Mouse (Mus musculus): ENCODE measurements around the gene Cat. TPM values are rescaled to one million over a fixed set of nuclear protein-coding genes. Genes with fewer than 3 reads are reported as not detected.

Cat gene
- polyA plus RNA-seq, 1 experiment from 2014 or later: 89.5 TPM

GRCm38 (mm10) chr2:103493827-103494226 lies 8.9 kb upstream of the Cat start:
- no peak overlapping the region for H3K27ac ChIP-seq
- no peaks in the 10 kb centered on the region for H3K36me3 ChIP-seq
- H3K4me3 ChIP-seq: no peak overlapping the region
- 0 out of 2 replicates have a peak, but pooled peaks cover 5% of the 10 kb centered on the region for H3K4me1 ChIP-seq
- no peaks in the 10 kb centered on the region for H3K9me3 ChIP-seq
- no peaks in the 10 kb centered on the region for H3K27me3 ChIP-seq (ENCODE audit: insufficient read depth, poor library complexity, severe bottlenecking)
- no peak for DNase-seq (ENCODE audit: low spot score)
- WGBS: 68% methylated on average over 4 of the region's 4 CpGs

- Histone ChIP-seq H3K4me3 (no peak overlapping the region), H3K4me1 (0 out of 2 replicates have a peak, but pooled peaks cover 5% of the 10 kb centered on the region), H3K27me3 (ENCODE audit: insufficient read depth, poor library complexity, severe bottlenecking) (no peaks in the 10 kb centered on the region), H3K36me3 (no peaks in the 10 kb centered on the region), H3K9me3 (no peaks in the 10 kb centered on the region), H3K27ac (no peak overlapping the region)
- DNase-seq (ENCODE audit: low spot score): no peak
- 80% methylated on average over 4 of the region's 4 CpGs for WGBS
Observed at GRCm38 (mm10) chr2:103492526-103492925, 7.6 kb upstream of the Cat start.

- WGBS: 25% methylated on average over 5 of the region's 5 CpGs
- Histone ChIP-seq H3K36me3 (no peaks in the 10 kb centered on the region), H3K4me1 (peaks cover 14% of the 10 kb centered on the region), H3K4me3 (peak overlapping the region; percentile 83), H3K9me3 (no peaks in the 10 kb centered on the region), H3K27ac (peak overlapping the region; percentile 96), H3K27me3 (ENCODE audit: insufficient read depth, poor library complexity, severe bottlenecking) (no peaks in the 10 kb centered on the region)
- DNase-seq (ENCODE audit: low spot score): no peak
Observed at GRCm38 (mm10) chr2:103483986-103484520, 907 bp downstream of the Cat start.

- H3K36me3 ChIP-seq: no peaks in the 10 kb centered on the region
- H3K27ac ChIP-seq: 0 out of 2 replicates have a peak overlapping the region, but pooled peaks have one; percentile 32
- no peaks in the 10 kb centered on the region for H3K27me3 ChIP-seq (ENCODE audit: insufficient read depth, poor library complexity, severe bottlenecking)
- peaks cover 14% of the 10 kb centered on the region for H3K4me1 ChIP-seq
- H3K4me3 ChIP-seq: peak overlapping the region; percentile 83
- no peaks in the 10 kb centered on the region for H3K9me3 ChIP-seq
- DNase-seq (ENCODE audit: low spot score): no peak
- 55% methylated on average over 7 of the region's 7 CpGs for WGBS
Observed at GRCm38 (mm10) chr2:103483289-103483985, 1.5 kb downstream of the Cat start.

GRCm38 (mm10) chr2:103481314-103482231 lies 3.4 kb downstream of the Cat start:
- H3K27me3 ChIP-seq (ENCODE audit: insufficient read depth, poor library complexity, severe bottlenecking): no peaks in the 10 kb centered on the region
- no peaks in the 10 kb centered on the region for H3K36me3 ChIP-seq
- peaks cover 16% of the 10 kb centered on the region for H3K4me1 ChIP-seq
- H3K9me3 ChIP-seq: no peaks in the 10 kb centered on the region
- DNase-seq (ENCODE audit: low spot score): no peak
- WGBS: 78% methylated on average over 11 of the region's 11 CpGs
- no peak overlapping the region for H3K27ac ChIP-seq
- H3K4me3 ChIP-seq: no peak overlapping the region

- Histone ChIP-seq H3K27ac (peak overlapping the region; percentile 26; the same call in 1 of the 2 replicates), H3K27me3 (ENCODE audit: insufficient read depth, poor library complexity, severe bottlenecking) (no peaks in the 10 kb centered on the region), H3K4me1 (peaks cover 18% of the 10 kb centered on the region), H3K36me3 (0 out of 2 replicates have a peak, but pooled peaks cover under 1% of the 10 kb centered on the region), H3K4me3 (no peak overlapping the region), H3K9me3 (no peaks in the 10 kb centered on the region)
- DNase-seq (ENCODE audit: low spot score): no peak
- 90% methylated on average over 4 of the region's 4 CpGs for WGBS
Observed at GRCm38 (mm10) chr2:103480871-103481270, 4.1 kb downstream of the Cat start.

GRCm38 (mm10) chr2:103480240-103480639 lies 4.7 kb downstream of the Cat start:
- peak overlapping the region; percentile 26; the same call in 1 of the 2 replicates for H3K27ac ChIP-seq

GRCm38 (mm10) chr2:103478326-103478725 lies 6.6 kb downstream of the Cat start:
- Histone ChIP-seq H3K4me1 (peaks cover 8% of the 10 kb centered on the region; the same call in 1 of the 2 replicates), H3K36me3 (peaks cover 26% of the 10 kb centered on the region), H3K27me3 (ENCODE audit: insufficient read depth, poor library complexity, severe bottlenecking) (no peaks in the 10 kb centered on the region), H3K4me3 (no peak overlapping the region), H3K9me3 (no peaks in the 10 kb centered on the region), H3K27ac (no peak overlapping the region)
- 93% methylated on average over 3 of the region's 3 CpGs for WGBS
- DNase-seq (ENCODE audit: low spot score): no peak

More at GRCm38 (mm10) chr2:103480240-103480639, 4.7 kb downstream of the Cat start:
- WGBS: 79% methylated on average over 8 of the region's 8 CpGs
- Histone ChIP-seq H3K9me3 (no peaks in the 10 kb centered on the region), H3K27me3 (ENCODE audit: insufficient read depth, poor library complexity, severe bottlenecking) (no peaks in the 10 kb centered on the region), H3K4me3 (no peak overlapping the region), H3K36me3 (peaks cover 6% of the 10 kb centered on the region), H3K4me1 (peaks cover 18% of the 10 kb centered on the region)
- DNase-seq (ENCODE audit: low spot score): no peak

- DNase-seq (ENCODE audit: low spot score): no peak
- Histone ChIP-seq H3K4me3 (no peak overlapping the region), H3K4me1 (0 out of 2 replicates have a peak, but pooled peaks cover 6% of the 10 kb centered on the region), H3K36me3 (peaks cover 34% of the 10 kb centered on the region), H3K27me3 (ENCODE audit: insufficient read depth, poor library complexity, severe bottlenecking) (no peaks in the 10 kb centered on the region), H3K27ac (no peak overlapping the region), H3K9me3 (no peaks in the 10 kb centered on the region)
- WGBS: 69% methylated on average over 4 of the region's 4 CpGs
Observed at GRCm38 (mm10) chr2:103477456-103477855, 7.5 kb downstream of the Cat start.

- DNase-seq (ENCODE audit: low spot score): no peak
- Histone ChIP-seq H3K27ac (no peak overlapping the region), H3K9me3 (no peaks in the 10 kb centered on the region), H3K4me1 (0 out of 2 replicates have a peak, but pooled peaks cover 3% of the 10 kb centered on the region), H3K27me3 (ENCODE audit: insufficient read depth, poor library complexity, severe bottlenecking) (no peaks in the 10 kb centered on the region), H3K4me3 (no peak overlapping the region), H3K36me3 (peaks cover 40% of the 10 kb centered on the region)
- WGBS: 68% methylated on average over 11 of the region's 11 CpGs
Observed at GRCm38 (mm10) chr2:103476657-103477056, 8.3 kb downstream of the Cat start.

- Histone ChIP-seq H3K27ac (no peak overlapping the region), H3K9me3 (no peaks in the 10 kb centered on the region), H3K4me3 (no peak overlapping the region), H3K4me1 (0 out of 2 replicates have a peak, but pooled peaks cover 3% of the 10 kb centered on the region), H3K36me3 (peaks cover 44% of the 10 kb centered on the region), H3K27me3 (ENCODE audit: insufficient read depth, poor library complexity, severe bottlenecking) (no peaks in the 10 kb centered on the region)
- DNase-seq (ENCODE audit: low spot score): no peak
- WGBS: 84% methylated on average over 2 of the region's 2 CpGs
Observed at GRCm38 (mm10) chr2:103476180-103476579, 8.8 kb downstream of the Cat start.

GRCm38 (mm10) chr2:103473362-103473761 lies 11.6 kb downstream of the Cat start:
- no peak overlapping the region for H3K4me3 ChIP-seq
- H3K27ac ChIP-seq: no peak overlapping the region
- WGBS: 92% methylated on average over 3 of the region's 3 CpGs
- H3K4me1 ChIP-seq: 0 out of 2 replicates have a peak, but pooled peaks cover 5% of the 10 kb centered on the region
- H3K9me3 ChIP-seq: no peaks in the 10 kb centered on the region
- DNase-seq (ENCODE audit: low spot score): peak; percentile 41
- H3K27me3 ChIP-seq (ENCODE audit: insufficient read depth, poor library complexity, severe bottlenecking): no peaks in the 10 kb centered on the region
- peaks cover 66% of the 10 kb centered on the region for H3K36me3 ChIP-seq
